Mouse (Mus musculus): ENCODE measurements around the gene Ptgis.

Gene Ptgis

GRCm38 (mm10) chr2:167155541-167155973 lies 84.8 kb downstream of the Ptgis start:
- no peak for DNase-seq (ENCODE audit: low read depth, low spot score)

GRCm38 (mm10) chr2:167150880-167151279 lies 89.5 kb downstream of the Ptgis start:
- no peak for DNase-seq (ENCODE audit: low read depth, low spot score)

GRCm38 (mm10) chr2:167150135-167150534 lies 90.3 kb downstream of the Ptgis start:
- no peak for DNase-seq (ENCODE audit: low read depth, low spot score)

- DNase-seq (ENCODE audit: low read depth, low spot score): no peak
Observed at GRCm38 (mm10) chr2:167149035-167149434, 91.4 kb downstream of the Ptgis start.

DNA sequence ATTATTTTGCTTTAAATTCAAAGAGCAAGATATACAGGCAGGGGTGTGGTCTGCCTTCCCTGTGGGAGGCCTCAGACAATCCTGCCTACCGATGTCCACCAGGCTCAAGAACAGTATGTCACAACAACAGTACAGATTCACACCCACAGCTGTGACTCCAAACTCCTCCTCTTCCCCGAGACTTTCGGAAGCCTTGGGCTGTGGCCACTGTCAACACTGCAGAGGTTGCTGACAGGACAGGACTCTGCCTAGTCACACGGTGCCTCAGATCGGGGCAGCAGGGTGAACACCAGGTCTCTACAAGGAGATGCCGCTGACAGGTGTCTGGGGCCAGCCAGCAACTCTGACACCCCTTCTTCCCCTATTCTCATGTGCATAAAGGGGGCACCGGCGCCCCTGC lies 92.7 kb downstream of the Ptgis start:
- no peak for DNase-seq (ENCODE audit: low read depth, low spot score)

DNA sequence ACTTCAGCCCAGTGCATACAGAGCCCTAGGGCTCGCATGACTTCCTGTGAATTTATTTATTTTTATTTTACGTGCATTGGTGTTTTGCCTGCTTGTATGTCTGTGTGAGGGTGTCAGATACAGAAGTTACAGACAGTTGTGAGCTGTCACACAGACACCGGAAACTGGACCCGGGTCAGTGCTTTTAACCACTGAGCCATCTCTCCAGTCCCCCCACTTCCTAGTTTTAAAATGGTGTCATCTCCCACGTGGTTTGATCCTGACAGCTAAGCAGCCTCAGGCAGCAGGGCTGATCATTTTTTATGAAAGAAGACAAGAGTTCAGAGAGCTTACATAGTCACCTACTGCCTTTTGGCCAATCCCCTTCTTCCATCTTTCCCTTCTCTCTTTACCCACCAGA lies 94.5 kb downstream of the Ptgis start:
- no peak for DNase-seq (ENCODE audit: low read depth, low spot score)

DNA sequence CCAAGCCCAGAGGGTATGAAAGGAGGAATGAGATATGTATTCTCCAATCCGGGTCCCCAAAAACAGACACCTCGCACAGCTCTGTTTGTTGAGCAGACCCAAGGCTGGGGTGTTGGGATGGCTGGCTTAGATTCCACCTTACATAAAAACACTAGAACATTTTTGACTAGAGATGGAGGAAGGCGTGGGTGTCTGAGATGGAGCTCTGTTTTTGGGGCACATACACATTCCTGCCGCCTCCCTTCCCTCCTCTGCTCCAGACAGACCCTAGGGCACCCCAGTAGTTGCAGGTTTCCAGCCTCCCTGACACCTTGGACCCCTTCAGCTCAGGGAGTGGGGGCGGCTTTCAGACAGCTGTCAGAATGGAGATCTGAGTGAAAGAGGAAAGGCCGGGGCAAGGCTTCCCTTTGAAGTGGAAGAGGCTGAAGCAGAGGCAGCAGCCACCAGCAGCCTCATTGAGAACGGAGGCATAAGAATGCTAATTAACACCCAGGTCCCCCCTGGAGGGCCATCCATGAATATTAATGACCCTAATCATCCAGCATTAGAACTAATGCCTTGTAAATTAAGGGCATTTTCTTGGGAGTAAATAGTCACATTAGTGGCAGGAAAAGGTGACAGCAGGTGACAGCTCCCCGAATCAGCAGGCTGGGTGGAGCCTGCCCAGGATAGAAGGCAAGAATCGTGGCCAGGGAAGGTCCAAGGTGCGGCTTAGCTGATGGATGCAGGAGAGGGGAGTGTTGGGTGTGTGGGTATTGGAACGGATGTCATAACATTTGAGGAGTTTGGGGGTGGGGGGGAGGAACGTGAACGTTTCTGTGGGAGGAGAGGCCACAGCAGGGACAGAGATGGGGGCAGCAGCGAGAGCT lies 95.7 kb downstream of the Ptgis start:
- DNase-seq (ENCODE audit: low read depth, low spot score): no peak

- DNase-seq (ENCODE audit: low read depth, low spot score): no peak
Observed at GRCm38 (mm10) chr2:167143914-167144313, 96.5 kb downstream of the Ptgis start.

DNA sequence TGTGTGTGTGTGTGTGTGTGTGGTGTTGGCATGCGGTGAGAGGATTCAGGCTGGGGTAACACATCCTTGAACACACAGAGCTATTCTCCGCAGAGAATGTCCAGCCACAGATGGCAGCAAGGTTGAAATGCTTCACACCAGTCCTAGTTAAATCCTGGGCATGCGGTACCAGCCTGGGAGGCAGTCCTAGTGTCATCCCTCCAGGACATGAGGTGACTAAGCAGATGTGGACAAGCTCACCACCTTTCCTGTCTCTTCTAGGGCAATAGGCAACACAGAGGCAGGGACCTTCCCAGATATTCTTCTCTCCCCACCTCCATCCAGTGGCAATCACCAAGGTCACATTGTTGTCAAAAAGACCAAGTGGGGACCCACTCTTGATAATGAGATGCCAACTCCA lies 98.1 kb downstream of the Ptgis start:
- no peak for DNase-seq (ENCODE audit: low read depth, low spot score)

- no peak for DNase-seq (ENCODE audit: low read depth, low spot score)
Observed at GRCm38 (mm10) chr2:167141810-167142209, 98.6 kb downstream of the Ptgis start.

Data from R1 (cell line).